Mouse (Mus musculus) ES-E14 (cell line): ENCODE measurements around the gene Gm16181.

Source experiments
- HCFC1 ChIP-seq: IDR thresholded peaks from 2 replicates; pipeline ENCODE4 v1.6.1; 2012; ENCODE audit warnings: low read length, inconsistent platforms, borderline replicate concordance; ENCODE audit not compliant: insufficient read depth
- MAFK ChIP-seq: IDR thresholded peaks from 2 replicates; pipeline ENCODE4 v1.6.1; 2014; ENCODE audit warnings: mild to moderate bottlenecking, low read depth, low read length, inconsistent platforms; ENCODE audit not compliant: insufficient read depth
- ZC3H11A ChIP-seq: IDR thresholded peaks from 2 replicates; pipeline ENCODE4 v1.6.1; 2012; ENCODE audit warnings: low read depth, mild to moderate bottlenecking, inconsistent platforms, low read length, borderline replicate concordance

DNA sequence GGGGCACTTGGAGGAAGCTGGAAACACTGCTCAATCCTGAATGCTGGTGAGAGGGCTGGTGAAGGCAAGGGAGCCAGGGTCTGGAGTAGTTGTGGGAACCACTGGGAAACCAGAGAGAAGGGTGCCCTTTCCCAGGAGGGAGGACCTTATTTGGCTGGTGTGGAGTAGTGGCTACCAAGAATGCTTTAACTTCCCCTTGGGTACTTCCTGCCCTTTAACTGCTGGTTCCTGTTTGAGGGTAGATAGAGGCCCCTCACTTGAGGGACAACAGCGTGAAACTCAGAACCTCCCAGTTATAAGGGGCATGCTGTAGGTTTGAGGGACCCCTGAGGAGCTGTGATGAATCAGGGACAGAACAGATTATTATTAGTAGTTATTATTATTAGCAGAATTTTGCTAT is 31.4 kb upstream of the Gm16181 start:
- TF ChIP-seq MAFK: no peak
- no peak for TF ChIP-seq HCFC1
- TF ChIP-seq ZC3H11A: no peak
